Mouse (Mus musculus): ENCODE measurements around the gene Pskh1. TPM values are rescaled to one million over a fixed set of nuclear protein-coding genes. Genes with fewer than 3 reads are reported as not detected.

Pskh1 gene
- polyA plus RNA-seq, 1 experiment from 2014 or later, result 34.5 TPM

DNA sequence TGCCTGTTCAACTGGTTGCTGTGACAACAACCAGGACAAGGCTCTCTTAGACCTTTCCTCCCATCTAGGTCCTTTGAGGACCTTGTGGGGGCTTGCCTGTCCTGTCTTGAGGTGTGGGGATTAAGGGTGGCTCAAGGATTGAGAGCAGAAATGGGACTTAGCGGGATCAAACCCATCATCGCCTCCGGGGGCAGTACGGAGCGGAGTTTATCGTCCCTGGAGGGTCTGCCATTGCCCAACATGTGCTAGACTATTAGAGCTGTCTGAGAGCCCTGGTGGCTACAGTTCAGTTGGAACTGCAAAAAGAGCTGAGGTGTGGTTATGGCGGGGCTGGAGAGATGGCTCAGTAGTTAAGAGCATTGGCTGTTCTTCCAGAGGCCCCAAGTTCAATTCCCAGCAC, 75.1 kb downstream of the Pskh1 start:
- Histone ChIP-seq H3K9ac (ENCODE audit: low read depth, low read length) (no peak overlapping the region), H3K27me3 (ENCODE audit: control insufficient read depth, insufficient read depth, low read length) (no peaks in the 10 kb centered on the region), H3K36me3 (ENCODE audit: control insufficient read depth, insufficient read depth, low read length) (no peaks in the 10 kb centered on the region), H3K27ac (ENCODE audit: low read depth, low read length) (no peak overlapping the region), H3K4me2 (replicated peaks; ENCODE audit: low read depth, low read length) (no peak overlapping the region), H3K4me1 (ENCODE audit: control insufficient read depth, insufficient read depth, low read length) (no peaks in the 10 kb centered on the region), H3K9me3 (ENCODE audit: control insufficient read depth, low read length) (no peaks in the 10 kb centered on the region), H3K4me3 (ENCODE audit: low read length) (no peak overlapping the region)
- ATAC-seq (ENCODE audit: low FRiP score, low TSS enrichment), result no peak
- WGBS, result 70% methylated on average over 7 of the region's 7 CpGs

DNA sequence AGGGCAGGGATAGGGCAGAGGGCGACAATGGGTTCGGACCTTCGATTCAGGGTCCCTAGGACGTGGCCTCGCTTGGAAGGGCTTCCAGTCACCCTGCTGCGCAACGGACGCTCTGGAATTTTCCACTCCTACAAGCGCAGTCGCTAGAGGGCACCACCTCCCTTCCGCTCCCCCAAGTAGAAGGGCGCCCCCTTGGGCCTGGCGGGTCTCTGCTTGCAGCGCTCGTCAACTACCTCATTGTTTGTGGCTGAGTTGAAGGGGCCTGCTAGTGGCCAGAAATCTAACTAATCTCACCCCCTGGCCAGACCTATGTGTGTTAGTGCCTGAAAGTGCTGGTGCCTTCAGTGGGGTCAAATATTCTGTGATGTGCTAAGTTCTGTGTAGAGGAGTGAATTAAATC, 79.1 kb downstream of the Pskh1 start, which contains the start of gene Dpep3:
TSS of gene Dpep3 (minus strand) at position 105 of the 400 bp plus-strand sequence.
- no peak within 1 kb of the TSS for H3K4me3 ChIP-seq (ENCODE audit: low read length)
- H3K36me3 ChIP-seq (ENCODE audit: control insufficient read depth, insufficient read depth, low read length), result no peaks in the 10 kb centered on the region
- H3K27ac ChIP-seq (ENCODE audit: low read depth, low read length), result no peak within 1 kb of the TSS
- no peak for ATAC-seq (ENCODE audit: low FRiP score, low TSS enrichment)
- no peak within 1 kb of the TSS for H3K4me2 ChIP-seq (replicated peaks; ENCODE audit: low read depth, low read length)
- H3K9me3 ChIP-seq (ENCODE audit: control insufficient read depth, low read length), result no peaks in the 10 kb centered on the region
- 90% methylated on average over 15 of the region's 15 CpGs for WGBS
- no peaks in the 10 kb centered on the region for H3K27me3 ChIP-seq (ENCODE audit: control insufficient read depth, insufficient read depth, low read length)
- H3K4me1 ChIP-seq (ENCODE audit: control insufficient read depth, insufficient read depth, low read length), result no peaks in the 10 kb centered on the region
- no peak within 1 kb of the TSS for H3K9ac ChIP-seq (ENCODE audit: low read depth, low read length)

DNA sequence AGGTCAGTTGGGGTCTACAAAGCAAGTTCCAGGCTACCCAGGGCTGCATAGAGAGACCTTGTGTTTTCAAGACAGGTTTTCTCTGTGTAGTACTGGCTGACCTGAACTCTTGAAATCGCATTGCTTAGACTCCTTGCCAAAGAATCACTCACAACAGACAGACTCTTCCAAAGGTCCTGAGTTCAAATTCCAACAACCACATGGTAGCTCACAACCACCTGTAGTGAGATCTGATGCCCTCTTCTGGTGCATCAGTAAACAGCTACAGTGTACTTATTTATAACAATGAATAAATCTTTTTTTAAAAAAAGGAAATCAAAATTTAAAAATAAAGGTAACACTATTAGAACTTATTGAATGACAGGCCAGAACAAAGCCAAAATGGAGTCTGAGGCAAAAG, 80.9 kb downstream of the Pskh1 start:
- H3K9me3 ChIP-seq (ENCODE audit: control insufficient read depth, low read length), result no peaks in the 10 kb centered on the region
- H3K27ac ChIP-seq (ENCODE audit: low read depth, low read length), result no peak overlapping the region
- H3K9ac ChIP-seq (ENCODE audit: low read depth, low read length), result no peak overlapping the region
- no peaks in the 10 kb centered on the region for H3K4me1 ChIP-seq (ENCODE audit: control insufficient read depth, insufficient read depth, low read length)
- H3K27me3 ChIP-seq (ENCODE audit: control insufficient read depth, insufficient read depth, low read length), result no peaks in the 10 kb centered on the region
- no peak for ATAC-seq (ENCODE audit: low FRiP score, low TSS enrichment)
- no peak overlapping the region for H3K4me2 ChIP-seq (replicated peaks; ENCODE audit: low read depth, low read length)
- WGBS, result 89% methylated on average over 1 of the region's 1 CpGs
- H3K4me3 ChIP-seq (ENCODE audit: low read length), result no peak overlapping the region
- no peaks in the 10 kb centered on the region for H3K36me3 ChIP-seq (ENCODE audit: control insufficient read depth, insufficient read depth, low read length)

Small RNAs within 50 kb of the gene (microRNA-seq; reads per million reads assigned to microRNA genes)
- not detected for gene Mir7074

Other genes starting within 250 kb of the Pskh1 start
- gene Carmil2, start 214.2 kb upstream of the Pskh1 start, polyA plus RNA-seq (2014; fragmentation: Nextera tagmentation; extraction: Ambion mirVana), result 0.33 and 0.65 TPM in 2 replicates
- gene Acd, start 199.3 kb upstream of the Pskh1 start, polyA plus RNA-seq (2014; fragmentation: Nextera tagmentation; extraction: Ambion mirVana), result 50.3 and 62.0 TPM in 2 replicates
- gene Pard6a, start 199.3 kb upstream of the Pskh1 start, polyA plus RNA-seq (2014; fragmentation: Nextera tagmentation; extraction: Ambion mirVana), result 15.6 and 16.1 TPM in 2 replicates
- gene 4933405L10Rik, start 192.8 kb upstream of the Pskh1 start, polyA plus RNA-seq (2014; fragmentation: Nextera tagmentation; extraction: Ambion mirVana), result 0.16 TPM in 1 of 2 replicates, not detected in the other
- 33.0 and 36.2 TPM in 2 replicates for gene Enkd1, start 192.2 kb upstream of the Pskh1 start, polyA plus RNA-seq (2014; fragmentation: Nextera tagmentation; extraction: Ambion mirVana)
- 11.9 and 15.8 TPM in 2 replicates for gene Gfod2, start 141.8 kb upstream of the Pskh1 start, polyA plus RNA-seq (2014; fragmentation: Nextera tagmentation; extraction: Ambion mirVana)
- 13.6 and 14.9 TPM in 2 replicates for gene Ranbp10, start 73.1 kb upstream of the Pskh1 start, polyA plus RNA-seq (2014; fragmentation: Nextera tagmentation; extraction: Ambion mirVana)
- gene Tsnaxip1, start 72.7 kb upstream of the Pskh1 start, polyA plus RNA-seq (2014; fragmentation: Nextera tagmentation; extraction: Ambion mirVana), result 0.14 and 0.27 TPM in 2 replicates
- 31.1 and 41.0 TPM in 2 replicates for gene Cenpt, start 47.2 kb upstream of the Pskh1 start, polyA plus RNA-seq (2014; fragmentation: Nextera tagmentation; extraction: Ambion mirVana)
- 57.2 and 65.0 TPM in 2 replicates for gene Thap11, start 45.3 kb upstream of the Pskh1 start, polyA plus RNA-seq (2014; fragmentation: Nextera tagmentation; extraction: Ambion mirVana)
- 329 and 342 TPM in 2 replicates for gene Nutf2, start 39.9 kb upstream of the Pskh1 start, polyA plus RNA-seq (2014; fragmentation: Nextera tagmentation; extraction: Ambion mirVana)
- gene Edc4, start 19.6 kb upstream of the Pskh1 start, polyA plus RNA-seq (2014; fragmentation: Nextera tagmentation; extraction: Ambion mirVana), result 34.9 and 49.7 TPM in 2 replicates
- 1.0 and 1.1 TPM in 2 replicates for gene Nrn1l, start 6.9 kb upstream of the Pskh1 start, polyA plus RNA-seq (2014; fragmentation: Nextera tagmentation; extraction: Ambion mirVana)
- gene Ctrl, start 33.4 kb downstream of the Pskh1 start, polyA plus RNA-seq (2014; fragmentation: Nextera tagmentation; extraction: Ambion mirVana), result 1.5 and 2.0 TPM in 2 replicates
- 38.7 and 47.6 TPM in 2 replicates for gene Psmb10, start 38.0 kb downstream of the Pskh1 start, polyA plus RNA-seq (2014; fragmentation: Nextera tagmentation; extraction: Ambion mirVana)
- 0.89 and 1.6 TPM in 2 replicates for gene Lcat, start 42.9 kb downstream of the Pskh1 start, polyA plus RNA-seq (2014; fragmentation: Nextera tagmentation; extraction: Ambion mirVana)
- 16.8 and 21.8 TPM in 2 replicates for gene Slc12a4, start 65.7 kb downstream of the Pskh1 start, polyA plus RNA-seq (2014; fragmentation: Nextera tagmentation; extraction: Ambion mirVana)
- not detected in 2 replicates for gene Dpep3, start 79.0 kb downstream of the Pskh1 start, polyA plus RNA-seq (2014; fragmentation: Nextera tagmentation; extraction: Ambion mirVana)
- 18.3 and 19.9 TPM in 2 replicates for gene Dus2, start 90.9 kb downstream of the Pskh1 start, polyA plus RNA-seq (2014; fragmentation: Nextera tagmentation; extraction: Ambion mirVana)
- 0.22 TPM in 1 of 2 replicates, not detected in the other for gene Dpep2nb, start 105.5 kb downstream of the Pskh1 start, polyA plus RNA-seq (2014; fragmentation: Nextera tagmentation; extraction: Ambion mirVana)
- 13.4 and 19.8 TPM in 2 replicates for gene Ddx28, start 111.4 kb downstream of the Pskh1 start, polyA plus RNA-seq (2014; fragmentation: Nextera tagmentation; extraction: Ambion mirVana)
- 8.9 and 10.3 TPM in 2 replicates for gene Nfatc3, start 158.4 kb downstream of the Pskh1 start, polyA plus RNA-seq (2014; fragmentation: Nextera tagmentation; extraction: Ambion mirVana)
- gene Esrp2, start 236.5 kb downstream of the Pskh1 start, polyA plus RNA-seq (2014; fragmentation: Nextera tagmentation; extraction: Ambion mirVana), result 5.6 and 9.1 TPM in 2 replicates
- 2.7 and 6.6 TPM in 2 replicates for gene Pla2g15, start 250.0 kb downstream of the Pskh1 start, polyA plus RNA-seq (2014; fragmentation: Nextera tagmentation; extraction: Ambion mirVana)

All from kidney, embryonic 14.5 days (tissue).